Comparison of ENCODE assay signal across 8 mouse cellular contexts in genomic region chr2:116067711-116068110, GRCm38 (mm10). TPM values are rescaled to one million over a fixed set of nuclear protein-coding genes. Genes with fewer than 3 reads are reported as not detected.
DNase-seq lines count a peak whose midpoint lies in the region; ATAC-seq and TF ChIP-seq lines count a peak whose summit lies in the region.

No protein-coding gene starts in this region.

- peak overlapping the region; percentile 74 for H3K4me2 ChIP-seq in midbrain, postnatal 0 days (ENCODE audit: low read depth, low read length, poor library complexity, severe bottlenecking)

- under 1% methylated on average over 15 of the region's 15 CpGs for WGBS in forebrain, embryonic 10.5 days
- 6% methylated on average over 15 of the region's 15 CpGs for WGBS in midbrain, postnatal 0 days

- peaks cover 66% of the 10 kb centered on the region for H3K27me3 ChIP-seq in forebrain, embryonic 10.5 days (ENCODE audit: poor library complexity, severe bottlenecking)
- H3K27me3 ChIP-seq in midbrain, postnatal 0 days (ENCODE audit: insufficient read depth, low read length), result peaks cover 7% of the 10 kb centered on the region

- H3K36me3 ChIP-seq in forebrain, embryonic 10.5 days (replicated peaks), result no peaks in the 10 kb centered on the region
- no peaks in the 10 kb centered on the region for H3K36me3 ChIP-seq in midbrain, postnatal 0 days (ENCODE audit: insufficient read depth, low read length)

- peak overlapping the region; percentile 90 for H3K27ac ChIP-seq in forebrain, embryonic 10.5 days
- H3K27ac ChIP-seq in midbrain, postnatal 0 days (ENCODE audit: low read depth, low read length), result peak overlapping the region; percentile 72

- H3K4me3 ChIP-seq in forebrain, embryonic 10.5 days, result peak overlapping the region; percentile 76
- peak overlapping the region; percentile 56 for H3K4me3 ChIP-seq in midbrain, postnatal 0 days (ENCODE audit: low read depth, low read length)

- peak overlapping the region; percentile 59 for H3K9ac ChIP-seq in midbrain, postnatal 0 days (replicated peaks; ENCODE audit: low read length, poor library complexity, severe bottlenecking)

- peaks cover 74% of the 10 kb centered on the region for H3K4me1 ChIP-seq in forebrain, embryonic 10.5 days
- H3K4me1 ChIP-seq in midbrain, postnatal 0 days (ENCODE audit: insufficient read depth, low read length), result no peaks in the 10 kb centered on the region

- H3K9me3 ChIP-seq in forebrain, embryonic 10.5 days, result no peaks in the 10 kb centered on the region
- H3K9me3 ChIP-seq in midbrain, postnatal 0 days (ENCODE audit: low read length), result no peaks in the 10 kb centered on the region

- TF ChIP-seq CTCF in midbrain, postnatal 0 days (IDR thresholded peaks at IDR 0.05), result no peak

- ATAC-seq in midbrain, postnatal 0 days (ENCODE audit: low FRiP score), result no peak

- peak; percentile 23 for DNase-seq in kidney, adult 9 months
- no peak for DNase-seq in kidney, adult 18-20 months
- DNase-seq in forebrain, embryonic 10.5 days (ENCODE audit: extremely low spot score, low spot score), result peak; percentile 49
- DNase-seq in kidney, postnatal 14 days, result peak; percentile 42
- DNase-seq in midbrain, postnatal 0 days (ENCODE audit: low spot score), result no peak
- DNase-seq in cerebellum, postnatal 36 days, result no peak
- no peak for DNase-seq in testis, postnatal 10 days (ENCODE audit: low spot score)
- no peak for DNase-seq in layer of hippocampus, postnatal 36 days

RNA-seq across cellular contexts. Expression of gene Meis2, which starts 2.1 kb away (rescaled TPM):
- 32.5 TPM in 2 replicates for polyA plus RNA-seq in forebrain, embryonic 10.5 days (2016; fragmentation: Nextera tagmentation; extraction: Ambion mirVana)
- 121 and 147 TPM in 2 replicates for total RNA-seq in midbrain, postnatal 0 days (2014; rRNA removed)
- polyA plus RNA-seq in midbrain, postnatal 0 days (2015; fragmentation: Nextera tagmentation; extraction: Ambion mirVana), result 52.1 and 58.3 TPM in 2 replicates
- total RNA-seq in layer of hippocampus, postnatal 36 days (2021), result 10 to 100 TPM; 39.2 to 43.8 TPM

Comparison
In these comparisons a context has a peak if more than half of its experiments do, and no peak if none do; other contexts are left out.
1. DNase-seq: peak in kidney, adult 9 months (single experiment), forebrain, embryonic 10.5 days (single experiment) and kidney, postnatal 14 days (single experiment); none in kidney, adult 18-20 months (single experiment), midbrain, postnatal 0 days (single experiment), cerebellum, postnatal 36 days (0 of 2), testis, postnatal 10 days (single experiment) and layer of hippocampus, postnatal 36 days (0 of 2).